Mouse (Mus musculus): ENCODE measurements at regions not wholly inside any gene's neighbourhood (a gene's known extent, or its start where the extent isn't known, plus 50 kb on each side); places are given as distances from the start of the nearest gene placed in this dataset.

DNA sequence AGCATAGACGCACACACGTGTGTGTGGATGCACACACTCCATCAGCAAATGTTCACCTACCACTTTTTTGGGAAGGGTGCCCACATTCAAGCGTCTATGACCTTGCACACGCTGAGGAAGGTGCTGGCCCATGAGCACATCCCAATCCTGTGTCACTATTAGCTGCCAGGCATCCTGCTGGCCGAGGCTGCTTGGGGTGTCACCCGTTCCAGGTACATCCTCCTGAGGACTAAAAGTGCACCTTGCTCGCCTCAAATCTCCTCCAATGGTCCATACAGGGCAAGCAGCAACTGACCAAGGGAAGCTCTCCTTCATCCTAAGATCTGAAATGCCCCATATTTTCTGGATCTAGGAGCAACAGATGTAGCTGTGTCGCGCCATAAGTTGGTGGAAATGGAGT is 156.3 kb upstream of the Spred2 start:
- TF ChIP-seq CTCF (IDR thresholded peaks at IDR 0.05; ENCODE audit: extremely low read depth, insufficient read depth, low read length) (no peak), POLR2A (IDR thresholded peaks at IDR 0.05; ENCODE audit: extremely low read depth, insufficient read depth, low read length) (no peak)

All from cortical plate, adult 2 months (tissue).